Mouse (Mus musculus) embryonic facial prominence, embryonic 12.5 days (tissue): ENCODE results near the gene Nck2. TPM values are rescaled to one million over a fixed set of nuclear protein-coding genes. Genes with fewer than 3 reads are reported as not detected.

Source experiments
- ATAC-seq: fragments of 200-750 bp; cut with Nextera tagmentation; 2 replicates; pipeline ENCODE4 v1.8.0; 2017; ENCODE audit not compliant: insufficient number of reproducible peaks, insufficient read depth, low FRiP score, low TSS enrichment
- H3K27ac ChIP-seq: fragments of 300-500 bp; sonication (generic); 2 replicates; pipeline ENCODE4 v1.5.1; 2016; ENCODE audit warnings: mild to moderate bottlenecking
- H3K27me3 ChIP-seq: fragments of 300-500 bp; sonication (generic); 2 replicates; pipeline ENCODE4 v1.6.1; 2016; ENCODE audit warnings: mild to moderate bottlenecking, moderate library complexity
- H3K36me3 ChIP-seq: fragments of 300-500 bp; sonication (generic); 2 replicates; pipeline ENCODE4 v1.6.1; 2016; ENCODE audit warnings: mild to moderate bottlenecking
- H3K4me1 ChIP-seq: fragments of 300-500 bp; sonication (generic); 2 replicates; pipeline ENCODE4 v1.6.1; 2016
- H3K4me2 ChIP-seq: fragments of 300-500 bp; sonication (generic); replicated peaks from 2 replicates; pipeline ENCODE4 v1.6.1; 2016; ENCODE audit warnings: mild to moderate bottlenecking, moderate library complexity
- H3K4me3 ChIP-seq: fragments of 300-500 bp; sonication (generic); 2 replicates; pipeline ENCODE4 v1.5.1; 2016; ENCODE audit warnings: mild to moderate bottlenecking
- H3K9ac ChIP-seq: fragments of 300-500 bp; sonication (generic); 2 replicates; pipeline ENCODE4 v1.6.1; 2016; ENCODE audit warnings: mild to moderate bottlenecking, moderate library complexity
- H3K9me3 ChIP-seq: fragments of 300-500 bp; sonication (generic); 2 replicates; pipeline ENCODE4 v1.6.1; 2016; ENCODE audit warnings: mild to moderate bottlenecking, moderate library complexity
- WGBS: fragments of 180-500 bp; shearing (Covaris S2); methylation state at CpG from one replicate; pipeline ENCODE4 v1.1.7; 2016; 5-methylcytosine and 5-hydroxymethylcytosine counted together
- polyA plus RNA-seq: library from polyadenylated mRNA; unstranded; fragments of >200 nt; fragmentation: Nextera tagmentation; extraction: Ambion mirVana; gene quantifications from 2 replicates; pipeline ENCODE4 v1.2.1, GENCODE M21; 2016

Nck2 gene
- polyA plus RNA-seq, 1 experiment from 2014 or later: 62.5 TPM

DNA sequence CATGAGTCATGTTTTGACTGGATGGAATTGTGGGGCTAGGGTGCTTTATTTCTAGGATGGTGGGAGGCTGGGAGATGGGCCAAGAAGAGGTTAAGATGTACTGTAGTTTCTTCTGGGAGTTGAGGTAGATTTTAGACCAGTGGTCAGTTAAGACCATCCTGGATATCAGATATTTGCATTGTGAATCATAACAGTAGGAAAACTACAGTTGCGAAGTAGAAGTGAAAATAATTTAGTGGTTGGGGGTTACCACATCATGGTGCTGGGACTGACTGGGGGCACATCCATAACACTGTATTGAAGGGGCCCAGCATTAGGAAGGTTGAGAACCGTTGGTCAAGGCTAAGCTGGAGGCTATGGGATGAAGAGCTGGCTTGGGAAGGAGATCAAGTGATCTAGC, 1.8 kb upstream of the Nck2 start:
- Histone ChIP-seq H3K9ac (no peak overlapping the region), H3K4me2 (no peak overlapping the region), H3K9me3 (no peaks in the 10 kb centered on the region), H3K36me3 (no peaks in the 10 kb centered on the region), H3K27ac (no peak overlapping the region), H3K4me3 (no peak overlapping the region), H3K4me1 (peaks cover 4% of the 10 kb centered on the region), H3K27me3 (no peaks in the 10 kb centered on the region)
- WGBS: 90% methylated on average over 2 of the region's 2 CpGs
- ATAC-seq: no peak

DNA sequence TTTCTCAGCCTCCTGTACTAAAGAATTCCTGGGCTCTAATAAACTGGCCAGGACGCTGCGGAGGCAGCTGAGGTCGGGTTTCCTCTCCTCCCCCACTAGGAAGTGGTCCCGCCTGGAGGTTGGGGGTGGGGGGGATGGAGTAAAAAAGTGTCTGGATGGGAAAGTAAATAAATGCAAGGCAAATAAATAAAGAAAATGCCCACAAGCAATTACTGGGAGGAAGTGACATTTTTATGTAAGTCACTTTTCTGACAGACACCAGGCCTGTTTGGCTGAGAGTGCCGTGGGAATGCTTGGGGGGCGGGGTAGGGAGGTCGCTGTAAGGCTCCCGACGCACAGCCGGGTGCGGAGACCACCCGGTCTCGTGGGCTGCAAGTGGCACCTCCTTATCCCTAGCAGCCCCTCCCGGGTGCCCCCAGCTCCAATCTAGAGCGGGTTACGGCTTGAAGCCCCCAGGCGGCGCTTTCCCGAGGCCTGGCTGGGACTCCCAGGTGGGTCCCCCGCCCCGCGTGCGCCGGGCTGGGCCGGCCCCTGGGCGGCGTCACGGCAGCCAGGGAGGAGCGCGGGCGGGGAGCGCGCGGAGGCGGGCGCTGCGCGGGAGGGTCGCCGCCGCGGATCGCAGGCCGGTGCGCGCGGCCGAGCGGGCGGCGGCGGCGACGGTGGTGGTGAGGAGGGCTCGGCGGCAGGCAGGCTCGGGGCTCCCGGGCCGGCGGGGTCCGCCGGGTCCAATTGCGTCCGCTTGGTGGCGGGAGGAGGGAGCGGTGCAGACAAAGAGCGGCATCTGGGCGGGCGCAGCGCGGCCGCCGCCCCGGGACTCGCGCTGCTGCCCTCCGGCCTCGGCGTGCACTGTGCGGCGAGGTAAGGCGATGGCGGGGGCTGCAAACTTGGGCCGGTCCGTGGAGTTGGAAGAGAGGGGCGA, 1.1 kb downstream of the Nck2 start:
- under 1% methylated on average over 79 of the region's 86 CpGs for WGBS
- Histone ChIP-seq H3K4me2 (peak overlapping the region; percentile 89), H3K36me3 (no peaks in the 10 kb centered on the region), H3K4me3 (peak overlapping the region; percentile 97), H3K9ac (peak overlapping the region; percentile 91), H3K27me3 (no peaks in the 10 kb centered on the region), H3K27ac (peak overlapping the region; percentile 94), H3K9me3 (no peaks in the 10 kb centered on the region), H3K4me1 (peaks cover 21% of the 10 kb centered on the region)
- ATAC-seq: peak; percentile 94

DNA sequence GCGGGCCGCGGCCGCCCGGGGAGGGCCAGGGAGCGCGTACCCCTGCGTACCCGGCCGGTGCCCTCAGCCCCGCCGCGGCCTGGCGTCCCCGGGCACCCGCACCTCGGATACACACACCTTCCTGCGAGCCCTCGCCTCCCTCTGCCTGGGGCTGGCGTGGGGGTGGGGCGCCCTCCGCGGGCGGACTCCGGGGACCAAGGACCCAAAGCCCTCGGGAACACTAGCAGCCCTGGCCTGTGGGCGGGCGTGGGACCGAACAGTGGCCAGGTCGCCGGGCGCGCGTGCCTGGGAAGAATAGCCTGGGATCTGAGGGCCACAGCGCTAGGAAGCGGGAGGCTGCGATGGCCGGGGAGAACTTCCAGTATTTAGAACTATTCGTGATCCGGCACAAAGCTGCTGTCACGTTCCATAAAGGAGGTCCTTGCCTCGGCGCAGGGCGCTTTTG, 1.7 kb downstream of the Nck2 start:
- peaks cover 25% of the 10 kb centered on the region for H3K4me1 ChIP-seq
- no peaks in the 10 kb centered on the region for H3K27me3 ChIP-seq
- H3K27ac ChIP-seq: peak overlapping the region; percentile 94
- ATAC-seq: no peak; the same call in 1 of the 2 replicates
- peak overlapping the region; percentile 91 for H3K9ac ChIP-seq
- WGBS: under 1% methylated on average over 44 of the region's 44 CpGs
- H3K9me3 ChIP-seq: no peaks in the 10 kb centered on the region
- H3K4me2 ChIP-seq: peak overlapping the region; percentile 89
- H3K36me3 ChIP-seq: no peaks in the 10 kb centered on the region
- H3K4me3 ChIP-seq: peak overlapping the region; percentile 97

DNA sequence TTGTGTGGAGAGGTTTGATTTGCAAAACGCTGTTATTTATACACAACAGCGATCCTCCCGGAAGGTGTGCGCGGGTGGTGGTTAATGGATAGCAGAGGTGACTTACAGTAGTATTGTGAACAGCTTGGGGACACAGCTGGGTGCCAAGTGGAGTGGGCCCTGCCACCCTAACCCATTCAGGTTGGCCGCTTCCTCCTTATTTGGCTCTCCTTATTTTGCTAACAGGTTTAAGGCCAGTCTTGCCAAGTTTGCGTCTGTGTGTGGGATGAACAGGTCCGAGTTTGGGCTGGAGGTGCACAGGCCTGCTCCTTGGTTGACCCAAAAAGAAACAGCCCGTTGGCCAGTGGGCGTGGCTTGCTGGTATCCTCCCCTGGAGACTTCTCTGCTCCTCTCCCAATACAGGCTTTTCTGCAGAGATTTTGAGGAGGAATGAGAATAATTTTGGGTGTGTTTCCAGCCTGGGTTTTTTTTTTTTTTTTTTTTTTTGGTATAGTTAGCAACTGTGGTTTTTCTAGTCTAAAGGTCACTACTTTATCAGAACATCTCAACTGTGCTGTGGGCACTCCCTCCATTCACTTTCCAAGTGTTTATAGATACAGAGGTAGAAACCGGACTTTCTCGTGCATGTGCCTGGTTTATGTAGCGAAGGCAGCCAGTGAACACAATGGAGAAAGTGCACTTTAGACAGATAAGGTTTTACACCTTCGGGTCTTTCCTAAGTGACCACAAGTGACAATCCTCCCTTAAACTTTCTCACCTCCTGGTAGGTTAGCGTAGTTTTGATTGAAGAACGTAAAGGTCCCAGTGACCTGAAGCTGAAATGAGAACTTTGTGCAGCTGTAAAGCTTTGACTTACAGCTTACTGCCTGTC, 2.6 kb downstream of the Nck2 start:
- H3K4me3 ChIP-seq: peak overlapping the region; percentile 97
- WGBS: 14% methylated on average over 16 of the region's 16 CpGs
- H3K4me2 ChIP-seq: peak overlapping the region; percentile 89
- no peaks in the 10 kb centered on the region for H3K27me3 ChIP-seq
- H3K9ac ChIP-seq: peak overlapping the region; percentile 91
- H3K27ac ChIP-seq: peak overlapping the region; percentile 94
- ATAC-seq: no peak
- H3K4me1 ChIP-seq: peaks cover 29% of the 10 kb centered on the region
- no peaks in the 10 kb centered on the region for H3K36me3 ChIP-seq
- H3K9me3 ChIP-seq: no peaks in the 10 kb centered on the region

DNA sequence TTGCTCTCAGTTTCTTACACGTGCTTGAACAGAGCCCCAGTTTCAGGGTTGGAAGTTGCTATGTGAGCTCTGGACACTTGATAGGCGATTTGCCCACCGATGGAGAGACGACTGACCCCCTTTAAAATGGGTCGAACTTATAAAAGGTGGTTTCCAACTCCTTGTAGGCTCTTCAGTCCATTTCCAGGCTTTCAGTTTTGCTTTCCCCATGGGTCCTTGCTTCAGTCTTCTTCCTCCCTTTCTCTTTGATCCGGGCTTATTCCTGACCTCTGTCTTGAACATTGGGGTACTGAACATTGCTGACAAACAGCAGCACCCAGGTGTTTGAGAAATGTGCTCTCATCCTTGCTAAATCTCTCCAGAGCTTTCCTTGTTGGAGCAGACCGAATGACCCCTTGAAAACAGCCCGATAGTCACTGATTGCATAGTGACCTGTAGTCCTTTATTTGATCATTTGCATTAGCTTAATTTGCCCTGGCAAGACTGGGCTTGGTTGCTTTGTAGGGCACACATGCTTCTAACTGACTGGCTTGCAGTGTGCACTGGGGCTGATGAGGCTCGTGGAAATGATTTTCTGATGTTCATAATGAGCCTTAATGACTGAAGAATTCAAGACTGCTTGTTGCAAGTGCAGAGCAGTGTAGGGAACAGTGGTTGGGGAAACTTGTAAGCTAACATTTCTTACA, 3.4 kb downstream of the Nck2 start:
- WGBS: 31% methylated on average over 9 of the region's 9 CpGs
- Histone ChIP-seq H3K27ac (no peak overlapping the region), H3K27me3 (no peaks in the 10 kb centered on the region), H3K9ac (peak overlapping the region; percentile 91), H3K4me1 (peaks cover 33% of the 10 kb centered on the region), H3K4me3 (peak overlapping the region; percentile 97), H3K4me2 (peak overlapping the region; percentile 89), H3K9me3 (no peaks in the 10 kb centered on the region), H3K36me3 (no peaks in the 10 kb centered on the region)
- no peak for ATAC-seq

DNA sequence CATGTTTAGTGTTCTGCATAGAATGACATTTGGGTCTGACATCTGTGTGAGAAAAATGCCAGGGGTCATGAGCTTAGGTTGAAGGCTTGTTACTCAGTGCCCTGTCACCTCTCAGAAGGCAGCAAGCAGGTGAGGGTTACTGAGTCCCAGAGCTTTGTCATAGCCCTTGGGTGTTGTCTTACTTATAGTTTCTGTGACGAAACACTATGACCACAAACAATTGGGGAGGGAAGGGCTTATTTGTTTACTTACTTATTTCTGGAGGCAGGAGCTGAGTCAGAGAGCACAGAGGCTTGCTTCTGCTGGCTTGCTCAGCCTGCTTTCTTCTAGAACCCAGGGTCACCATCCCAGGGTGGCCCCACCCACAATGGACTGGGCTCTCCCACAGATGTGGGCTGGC, 6.4 kb downstream of the Nck2 start:
- 69% methylated on average over 1 of the region's 1 CpGs for WGBS
- H3K4me2 ChIP-seq: no peak overlapping the region
- no peak overlapping the region for H3K4me3 ChIP-seq
- H3K27me3 ChIP-seq: no peaks in the 10 kb centered on the region
- H3K9ac ChIP-seq: no peak overlapping the region
- no peak for ATAC-seq
- no peaks in the 10 kb centered on the region for H3K9me3 ChIP-seq
- H3K27ac ChIP-seq: no peak overlapping the region
- H3K36me3 ChIP-seq: no peaks in the 10 kb centered on the region
- peaks cover 43% of the 10 kb centered on the region for H3K4me1 ChIP-seq

DNA sequence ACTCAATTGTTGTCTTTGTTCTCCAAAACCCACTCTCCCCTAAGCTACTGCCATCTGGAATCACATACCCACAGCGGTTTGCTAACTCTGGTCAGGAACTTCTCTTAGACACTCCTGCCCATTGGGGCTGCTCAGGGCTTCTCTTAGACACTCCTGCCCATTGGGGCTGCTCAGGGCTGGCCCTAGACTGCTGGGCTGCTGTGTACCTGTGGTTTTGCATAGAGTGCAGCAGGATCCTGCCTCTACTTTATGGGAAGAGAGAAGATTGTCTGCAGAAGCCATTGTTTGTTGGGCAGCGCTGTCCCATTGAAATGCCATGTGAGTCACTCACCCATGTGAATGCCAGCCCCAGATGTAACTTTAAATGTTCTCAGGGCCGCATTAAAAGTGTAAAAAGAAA, 9.3 kb downstream of the Nck2 start:
- WGBS: 79% methylated on average over 3 of the region's 3 CpGs
- ATAC-seq: no peak

DNA sequence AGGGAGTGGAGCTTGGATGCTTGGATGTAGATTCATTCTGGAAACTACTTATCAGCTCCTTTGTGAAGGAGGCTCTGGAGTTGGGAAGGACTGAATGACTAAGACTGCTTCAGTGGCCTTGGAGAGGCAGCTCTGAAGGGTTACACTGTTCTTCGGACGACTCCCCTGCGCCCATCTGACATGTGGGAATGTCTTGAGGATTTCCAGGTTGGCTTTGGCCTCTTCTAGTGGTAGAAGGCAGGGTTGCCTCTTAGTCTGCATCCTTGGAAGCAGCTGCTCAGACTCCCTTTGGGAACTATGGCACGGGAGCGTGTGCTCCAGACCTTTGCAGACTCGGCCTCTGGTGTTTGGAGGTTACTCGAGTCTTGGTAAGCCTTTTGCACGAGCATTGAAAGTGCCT, 10.4 kb downstream of the Nck2 start:
- no peak for ATAC-seq
- Histone ChIP-seq H3K9me3 (no peaks in the 10 kb centered on the region), H3K27ac (no peak overlapping the region), H3K4me2 (no peak overlapping the region), H3K36me3 (no peaks in the 10 kb centered on the region), H3K9ac (no peak overlapping the region), H3K27me3 (no peaks in the 10 kb centered on the region), H3K4me3 (no peak overlapping the region), H3K4me1 (peaks cover 30% of the 10 kb centered on the region)
- WGBS: 84% methylated on average over 8 of the region's 8 CpGs

More for the DNA sequence above, 9.3 kb downstream of the Nck2 start:
- Histone ChIP-seq H3K4me2 (no peak overlapping the region), H3K36me3 (no peaks in the 10 kb centered on the region), H3K27ac (no peak overlapping the region), H3K9me3 (no peaks in the 10 kb centered on the region), H3K9ac (no peak overlapping the region), H3K4me3 (no peak overlapping the region), H3K27me3 (no peaks in the 10 kb centered on the region), H3K4me1 (peaks cover 36% of the 10 kb centered on the region)

DNA sequence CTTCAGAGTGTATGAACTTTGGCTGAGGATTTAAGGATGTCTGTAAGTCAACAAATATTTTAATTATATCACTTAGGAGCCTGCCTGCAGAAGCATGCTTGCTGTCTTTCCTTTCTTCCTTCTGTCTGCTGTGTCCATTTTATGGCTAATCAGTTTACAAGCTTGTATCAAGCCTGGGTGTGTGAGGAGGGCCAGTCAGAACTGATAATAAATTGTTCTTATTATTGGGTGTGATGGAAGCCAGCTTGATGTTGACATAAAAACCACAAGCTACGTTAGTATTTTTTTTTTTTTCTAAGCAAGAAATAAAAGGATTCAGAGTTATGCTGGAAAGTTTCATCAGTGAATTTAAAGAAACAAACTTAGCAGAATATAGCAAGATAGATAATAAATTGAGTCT, 10.8 kb downstream of the Nck2 start:
- H3K4me3 ChIP-seq: no peak overlapping the region
- H3K4me2 ChIP-seq: no peak overlapping the region
- H3K27me3 ChIP-seq: no peaks in the 10 kb centered on the region
- peaks cover 32% of the 10 kb centered on the region for H3K4me1 ChIP-seq
- H3K36me3 ChIP-seq: no peaks in the 10 kb centered on the region
- H3K27ac ChIP-seq: no peak overlapping the region
- WGBS: 54% methylated on average over 1 of the region's 1 CpGs
- no peak for ATAC-seq
- no peaks in the 10 kb centered on the region for H3K9me3 ChIP-seq
- no peak overlapping the region for H3K9ac ChIP-seq

DNA sequence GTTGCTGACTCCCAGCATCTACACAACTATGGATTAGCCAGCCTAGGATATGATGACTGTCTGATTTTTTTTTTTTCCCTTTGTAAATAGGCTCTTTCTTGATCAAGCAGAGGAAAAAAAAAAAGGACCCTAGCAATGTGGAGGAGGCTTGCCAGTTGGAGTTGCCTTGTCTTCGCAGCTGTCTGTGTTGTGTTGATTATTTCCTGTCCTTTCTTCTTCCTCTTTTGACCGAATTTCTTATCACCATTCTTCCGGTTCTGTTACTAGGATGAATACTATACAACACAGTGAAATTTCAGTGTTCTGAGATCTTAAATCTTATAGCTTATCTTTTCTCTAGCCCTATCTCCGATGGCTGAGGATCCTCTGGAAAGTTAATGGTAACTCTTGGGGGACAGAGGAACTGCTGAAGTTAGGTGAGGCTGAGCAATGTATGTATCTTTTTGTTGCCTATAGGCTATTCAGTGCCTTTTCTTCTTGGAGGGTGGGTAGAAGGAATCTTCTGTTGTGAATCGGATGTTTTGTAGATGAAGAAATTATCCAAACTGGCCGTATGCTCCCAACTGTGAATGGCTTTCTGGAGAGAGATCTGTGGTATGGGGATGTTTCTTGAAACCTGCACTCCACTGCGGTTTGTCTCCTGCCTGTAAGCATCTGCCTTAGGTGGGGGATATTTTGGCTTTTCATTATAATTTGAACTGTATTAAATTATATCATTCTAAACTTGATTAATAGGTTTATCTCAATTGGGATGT, 12.8 kb downstream of the Nck2 start:
- Histone ChIP-seq H3K27ac (no peak overlapping the region), H3K27me3 (no peaks in the 10 kb centered on the region), H3K4me2 (no peak overlapping the region), H3K4me1 (peaks cover 24% of the 10 kb centered on the region; the same call in 1 of the 2 replicates), H3K4me3 (no peak overlapping the region), H3K36me3 (0 out of 2 replicates have a peak, but pooled peaks cover 6% of the 10 kb centered on the region), H3K9ac (no peak overlapping the region), H3K9me3 (no peaks in the 10 kb centered on the region)
- no peak for ATAC-seq
- WGBS: 85% methylated on average over 7 of the region's 7 CpGs

DNA sequence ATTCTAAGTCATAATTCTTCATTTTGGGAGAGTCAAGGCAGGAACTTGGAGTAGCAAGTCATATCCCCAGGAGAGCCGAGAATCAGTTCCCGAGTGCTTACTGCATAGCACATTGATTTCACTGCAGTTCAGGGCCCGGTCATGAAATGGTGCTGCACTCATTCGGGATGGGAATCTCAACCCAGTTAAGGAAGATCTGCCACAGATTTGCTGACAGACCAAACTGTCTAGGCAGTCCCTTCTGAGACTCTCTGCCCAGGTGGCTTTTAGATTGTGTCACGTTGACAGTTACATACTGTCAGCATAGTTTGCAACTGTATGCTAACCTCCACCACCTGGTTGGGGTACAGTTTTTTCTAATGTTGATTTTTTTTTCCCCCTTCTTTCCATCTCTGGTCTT, 16.1 kb downstream of the Nck2 start:
- no peak for ATAC-seq
- Histone ChIP-seq H3K9ac (no peak overlapping the region), H3K36me3 (0 out of 2 replicates have a peak, but pooled peaks cover 6% of the 10 kb centered on the region), H3K9me3 (no peaks in the 10 kb centered on the region), H3K4me1 (peaks cover 24% of the 10 kb centered on the region; the same call in 1 of the 2 replicates), H3K4me3 (no peak overlapping the region), H3K4me2 (no peak overlapping the region), H3K27me3 (no peaks in the 10 kb centered on the region), H3K27ac (no peak overlapping the region)
- WGBS: 91% methylated on average over 5 of the region's 5 CpGs
